Mouse (Mus musculus) embryonic facial prominence, embryonic 14.5 days (tissue): ENCODE measurements around the gene Llgl2. TPM values are rescaled to one million over a fixed set of nuclear protein-coding genes. Genes with fewer than 3 reads are reported as not detected.

ENCODE experiments used
- microRNA-seq: library from miRNA; unstranded; fragments of <30 nt; microRNA quantifications from one replicate; pipeline ENCODE4, GENCODE M21; 2016; ENCODE audit warnings: borderline number of aligned reads
- polyA plus RNA-seq: library from polyadenylated mRNA; unstranded; fragments of >200 nt; fragmentation: Nextera tagmentation; extraction: Ambion mirVana; gene quantifications from 2 replicates; pipeline ENCODE4 v1.2.1, GENCODE M21; 2014

Gene Llgl2
- polyA plus RNA-seq, 1 experiment from 2014 or later: 11.9 TPM

Small RNA genes lying within 50 kb of the gene (microRNA-seq; reads per million reads assigned to microRNA genes)
- not detected for gene Mir5621

Other genes starting within 250 kb of the Llgl2 start
- 82.8 and 87.6 TPM in 2 replicates for gene Mrps7, start 220.1 kb upstream of the Llgl2 start, polyA plus RNA-seq
- 16.5 and 17.9 TPM in 2 replicates for gene Gga3, start 220.0 kb upstream of the Llgl2 start, polyA plus RNA-seq
- gene Mif4gd, start 211.1 kb upstream of the Llgl2 start, polyA plus RNA-seq: 22.7 and 28.5 TPM in 2 replicates
- 23.4 and 24.6 TPM in 2 replicates for gene Slc25a19, start 195.8 kb upstream of the Llgl2 start, polyA plus RNA-seq
- 66.7 TPM in 2 replicates for gene Grb2, start 115.5 kb upstream of the Llgl2 start, polyA plus RNA-seq
- gene Tmem94, start 58.6 kb upstream of the Llgl2 start, polyA plus RNA-seq: 15.4 and 18.2 TPM in 2 replicates
- gene Caskin2, start 10.4 kb upstream of the Llgl2 start, polyA plus RNA-seq: 16.2 and 16.8 TPM in 2 replicates
- 21.2 and 26.8 TPM in 2 replicates for gene Tsen54, start 9.3 kb upstream of the Llgl2 start, polyA plus RNA-seq
- gene Myo15b, start 34.4 kb downstream of the Llgl2 start, polyA plus RNA-seq: 0.08 and 0.54 TPM in 2 replicates
- gene Smim5, start 75.9 kb downstream of the Llgl2 start, polyA plus RNA-seq: 16.5 and 20.2 TPM in 2 replicates
- 0.71 and 1.4 TPM in 2 replicates for gene Smim6, start 88.0 kb downstream of the Llgl2 start, polyA plus RNA-seq
- gene Sap30bp, start 109.2 kb downstream of the Llgl2 start, polyA plus RNA-seq: 30.2 and 36.6 TPM in 2 replicates
- gene Recql5, start 109.4 kb downstream of the Llgl2 start, polyA plus RNA-seq: 13.3 TPM in 2 replicates
- 10.7 and 11.0 TPM in 2 replicates for gene Itgb4, start 150.7 kb downstream of the Llgl2 start, polyA plus RNA-seq
- gene Galk1, start 188.7 kb downstream of the Llgl2 start, polyA plus RNA-seq: 140 and 164 TPM in 2 replicates
- gene H3f3b, start 203.9 kb downstream of the Llgl2 start, polyA plus RNA-seq: 1,358 and 1,723 TPM in 2 replicates
- gene Unk, start 206.3 kb downstream of the Llgl2 start, polyA plus RNA-seq: 25.1 and 30.3 TPM in 2 replicates